Mouse (Mus musculus) heart, embryonic 14.5 days (tissue): ENCODE data around the gene Zfhx3. TPM values are rescaled to one million over a fixed set of nuclear protein-coding genes. Genes with fewer than 3 reads are reported as not detected.

ENCODE experiments used
- ATAC-seq: fragments of 200-750 bp; cut with Nextera tagmentation; 2 replicates; pipeline ENCODE4 v1.8.0; 2017; ENCODE audit warnings: low read depth, moderate TSS enrichment; ENCODE audit not compliant: insufficient number of reproducible peaks, insufficient read depth, low FRiP score
- H3K27ac ChIP-seq, 2 experiments: fragments of 200-500 bp in 1 of 2; fragments of 300-500 bp in 1 of 2; sonication (generic) in 1 of 2; replicated peaks in 1 of 2; 2 replicates each; pipeline ENCODE4 v1.5.1; 2012 to 2014; ENCODE audit warnings: low read depth in 2 of 2, low read length in 2 of 2, control low read depth in 1 of 2, mild to moderate bottlenecking in 1 of 2, mixed read lengths in 1 of 2; ENCODE audit not compliant: control insufficient read depth in 1 of 2, insufficient read depth in 1 of 2
- H3K27me3 ChIP-seq: fragments of 300-500 bp; sonication (generic); 2 replicates; pipeline ENCODE4 v1.6.1; 2014; ENCODE audit warnings: mild to moderate bottlenecking, low read length, control low read depth; ENCODE audit not compliant: control insufficient read depth, insufficient read depth
- H3K36me3 ChIP-seq: fragments of 300-500 bp; sonication (generic); 2 replicates; pipeline ENCODE4 v1.6.1; 2014; ENCODE audit warnings: mild to moderate bottlenecking, control low read depth, low read length, mixed read lengths; ENCODE audit not compliant: control insufficient read depth, insufficient read depth
- H3K4me1 ChIP-seq, 2 experiments: fragments of 200-500 bp in 1 of 2; fragments of 300-500 bp in 1 of 2; sonication (generic) in 1 of 2; 2 replicates each; pipeline ENCODE4 v1.6.1; 2012 to 2014; ENCODE audit warnings: low read length in 2 of 2, control low read depth in 1 of 2, mixed read lengths in 1 of 2; ENCODE audit not compliant: control insufficient read depth in 2 of 2, insufficient read depth in 2 of 2
- H3K4me2 ChIP-seq: fragments of 300-500 bp; sonication (generic); 2 replicates; pipeline ENCODE4 v1.6.1; 2014; ENCODE audit warnings: mild to moderate bottlenecking, low read length
- H3K4me3 ChIP-seq, 2 experiments: fragments of 200-500 bp in 1 of 2; fragments of 300-500 bp in 1 of 2; sonication (generic) in 1 of 2; 2 replicates each; pipeline ENCODE4 v1.5.1; 2012 to 2014; ENCODE audit warnings: low read length in 2 of 2, mild to moderate bottlenecking in 2 of 2, control low read depth in 1 of 2, low read depth in 1 of 2, moderate library complexity in 1 of 2; ENCODE audit not compliant: control insufficient read depth in 1 of 2, insufficient read depth in 1 of 2
- H3K9ac ChIP-seq: fragments of 300-500 bp; sonication (generic); 2 replicates; pipeline ENCODE4 v1.6.1; 2014; ENCODE audit warnings: mild to moderate bottlenecking, low read length
- H3K9me3 ChIP-seq: fragments of 300-500 bp; sonication (generic); 2 replicates; pipeline ENCODE4 v1.6.1; 2016; ENCODE audit warnings: low read length, control low read depth; ENCODE audit not compliant: control insufficient read depth
- WGBS: fragments of 180-500 bp; shearing (Covaris S2); extraction: QIAGEN DNeasy Blood & Tissue Kit; methylation state at CpG from one replicate; pipeline ENCODE4 v1.1.7; 2014; 5-methylcytosine and 5-hydroxymethylcytosine counted together
- polyA plus RNA-seq: library from polyadenylated mRNA; unstranded; fragments of >200 nt; fragmentation: Nextera tagmentation; extraction: Ambion mirVana; gene quantifications from 2 replicates; pipeline ENCODE4 v1.2.1, GENCODE M21; 2014

Gene Zfhx3
- polyA plus RNA-seq, 1 experiment from 2014 or later: 6.4 TPM

- peaks cover 14 to 30% of the 10 kb centered on the region in 2 experiments for H3K4me1 ChIP-seq
- WGBS: 90% methylated on average over 4 of the region's 4 CpGs
- H3K27me3 ChIP-seq: no peaks in the 10 kb centered on the region
- no peaks in the 10 kb centered on the region for H3K36me3 ChIP-seq
- no peak for ATAC-seq
- no peak overlapping the region for H3K27ac ChIP-seq
- no peaks in the 10 kb centered on the region for H3K9me3 ChIP-seq
- H3K4me2 ChIP-seq: no peak overlapping the region
- no peak overlapping the region for H3K4me3 ChIP-seq
- no peak overlapping the region for H3K9ac ChIP-seq
These were observed 881.6 kb downstream of the Zfhx3 start for GRCm38 (mm10) chr8:108824049-108824448.

- WGBS: 83% methylated on average over 4 of the region's 4 CpGs
- no peak for ATAC-seq
- H3K36me3 ChIP-seq: no peaks in the 10 kb centered on the region
- H3K9ac ChIP-seq: no peak overlapping the region
- H3K27ac ChIP-seq: no peak overlapping the region
- no peak overlapping the region for H3K4me2 ChIP-seq
- H3K4me3 ChIP-seq: no peak overlapping the region
- H3K9me3 ChIP-seq: no peaks in the 10 kb centered on the region
- H3K27me3 ChIP-seq: no peaks in the 10 kb centered on the region
- peaks cover 12 to 14% of the 10 kb centered on the region in 2 experiments for H3K4me1 ChIP-seq
These were observed 884.0 kb downstream of the Zfhx3 start for GRCm38 (mm10) chr8:108826414-108826813.

GRCm38 (mm10) chr8:108827428-108827827, 885.0 kb downstream of the Zfhx3 start:
- no peak overlapping the region for H3K4me2 ChIP-seq
- no peaks in the 10 kb centered on the region for H3K27me3 ChIP-seq
- no peak overlapping the region for H3K9ac ChIP-seq
- 72% methylated on average over 15 of the region's 15 CpGs for WGBS
- H3K27ac ChIP-seq: no peak overlapping the region
- no peak overlapping the region for H3K4me3 ChIP-seq
- H3K36me3 ChIP-seq: no peaks in the 10 kb centered on the region
- H3K4me1 ChIP-seq: peaks cover 10% of the 10 kb centered on the region in 2 experiments
- ATAC-seq: no peak
- H3K9me3 ChIP-seq: no peaks in the 10 kb centered on the region

DNA sequence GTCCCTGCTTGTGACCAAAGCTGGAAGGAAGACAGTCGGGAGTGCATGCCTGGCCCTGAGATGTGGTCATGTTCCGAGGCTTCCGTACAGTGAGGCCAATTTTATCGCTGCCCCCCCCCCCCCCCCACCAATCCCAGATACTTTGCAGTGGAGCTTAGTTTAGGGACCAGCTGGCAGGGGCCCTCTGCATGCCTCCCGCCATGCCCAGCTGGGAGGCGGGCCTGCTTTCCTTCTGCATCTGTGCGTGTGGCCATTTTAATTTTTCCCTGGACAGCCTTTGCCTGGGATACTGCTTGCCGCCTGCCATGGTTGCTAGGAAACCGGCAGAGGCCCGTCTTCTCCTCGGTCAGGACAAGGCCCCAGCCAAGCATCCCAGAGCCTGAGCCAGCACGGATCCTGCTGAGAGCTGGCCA, 886.9 kb downstream of the Zfhx3 start:
- WGBS: 43% methylated on average over 12 of the region's 12 CpGs
- no peak overlapping the region for H3K4me3 ChIP-seq
- ATAC-seq: peak; percentile 51; the same call in 1 of the 2 replicates
- H3K4me2 ChIP-seq: no peak overlapping the region
- H3K27me3 ChIP-seq: no peaks in the 10 kb centered on the region
- H3K4me1 ChIP-seq: peaks cover 3 to 6% of the 10 kb centered on the region in 2 experiments; a peak in 3 of 4 replicates
- no peaks in the 10 kb centered on the region for H3K9me3 ChIP-seq
- H3K27ac ChIP-seq: no peak overlapping the region
- H3K9ac ChIP-seq: no peak overlapping the region
- H3K36me3 ChIP-seq: no peaks in the 10 kb centered on the region

DNA sequence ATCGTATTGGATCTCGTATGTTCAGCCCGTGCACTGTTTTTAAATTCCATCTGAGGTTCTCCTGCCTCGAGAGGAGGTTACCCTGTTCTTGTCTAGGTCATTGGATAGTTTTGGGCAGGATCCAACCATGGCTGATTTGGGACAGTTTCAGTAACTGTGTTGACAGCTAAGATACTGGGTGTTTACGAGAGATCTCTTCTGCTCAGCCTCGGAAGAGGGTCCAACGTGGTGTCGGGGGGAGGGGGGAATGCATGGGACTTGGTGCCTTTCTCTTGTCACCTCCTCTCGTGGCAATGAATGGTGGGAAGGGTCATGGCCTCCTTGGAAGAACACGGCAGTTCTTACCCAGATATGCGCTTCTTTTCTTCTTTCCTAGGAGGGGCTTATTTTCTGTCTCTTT, 892.7 kb downstream of the Zfhx3 start:
- 71% methylated on average over 11 of the region's 11 CpGs for WGBS
- Histone ChIP-seq H3K9me3 (no peaks in the 10 kb centered on the region), H3K9ac (no peak overlapping the region), H3K4me3 (no peak overlapping the region), H3K4me2 (no peak overlapping the region), H3K27ac (no peak overlapping the region), H3K4me1 (no peaks in the 10 kb centered on the region), H3K36me3 (no peaks in the 10 kb centered on the region), H3K27me3 (no peaks in the 10 kb centered on the region)
- no peak for ATAC-seq

DNA sequence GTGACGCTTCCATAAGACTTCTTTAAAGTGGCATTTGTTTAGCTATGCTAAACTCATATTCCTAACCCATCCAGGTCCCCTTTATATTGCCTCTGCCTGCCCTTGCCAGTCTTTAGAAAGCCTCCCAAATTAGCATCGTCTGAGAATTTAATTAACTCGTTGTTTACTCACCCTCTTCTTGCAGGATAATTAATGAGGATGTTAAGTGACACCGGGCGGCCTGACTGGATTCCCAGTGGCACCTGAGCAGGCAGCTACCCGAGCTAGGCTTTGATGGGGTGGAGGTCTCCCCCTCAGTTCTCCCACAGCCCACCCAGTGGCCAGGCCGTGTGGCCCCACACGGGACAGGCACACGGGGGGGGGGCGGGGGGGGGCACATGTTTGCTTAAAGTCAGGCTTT, 895.3 kb downstream of the Zfhx3 start:
- Histone ChIP-seq H3K4me2 (no peak overlapping the region), H3K27ac (no peak overlapping the region), H3K9ac (no peak overlapping the region), H3K4me1 (no peaks in the 10 kb centered on the region), H3K27me3 (no peaks in the 10 kb centered on the region), H3K36me3 (no peaks in the 10 kb centered on the region), H3K9me3 (no peaks in the 10 kb centered on the region), H3K4me3 (no peak overlapping the region)
- no peak for ATAC-seq
- 46% methylated on average over 10 of the region's 10 CpGs for WGBS

DNA sequence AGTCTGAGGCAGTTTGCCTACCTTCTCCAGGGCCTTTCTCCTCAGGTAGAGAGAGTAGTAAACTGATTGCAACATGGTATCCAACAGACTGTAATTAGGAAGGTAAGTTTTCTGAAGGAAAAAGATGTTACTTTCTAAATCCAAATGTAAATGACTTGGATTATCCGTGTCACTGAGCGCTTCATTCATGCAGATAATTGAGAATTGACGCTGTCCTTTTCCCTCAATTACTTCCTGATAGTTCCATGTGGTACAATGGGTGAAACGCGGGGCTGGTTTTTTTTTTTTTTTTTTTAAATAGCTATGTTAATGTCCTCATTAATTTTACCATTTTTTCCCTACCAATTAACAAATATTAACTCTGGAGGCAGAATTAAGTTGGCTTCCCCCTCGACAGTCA, 896.3 kb downstream of the Zfhx3 start:
- H3K4me2 ChIP-seq: no peak overlapping the region
- WGBS: 92% methylated on average over 6 of the region's 6 CpGs
- no peak overlapping the region for H3K4me3 ChIP-seq
- no peaks in the 10 kb centered on the region for H3K27me3 ChIP-seq
- no peaks in the 10 kb centered on the region; a peak in 1 of 4 replicates for H3K4me1 ChIP-seq
- H3K27ac ChIP-seq: no peak overlapping the region
- no peak for ATAC-seq
- no peaks in the 10 kb centered on the region for H3K9me3 ChIP-seq
- no peaks in the 10 kb centered on the region for H3K36me3 ChIP-seq
- no peak overlapping the region for H3K9ac ChIP-seq

DNA sequence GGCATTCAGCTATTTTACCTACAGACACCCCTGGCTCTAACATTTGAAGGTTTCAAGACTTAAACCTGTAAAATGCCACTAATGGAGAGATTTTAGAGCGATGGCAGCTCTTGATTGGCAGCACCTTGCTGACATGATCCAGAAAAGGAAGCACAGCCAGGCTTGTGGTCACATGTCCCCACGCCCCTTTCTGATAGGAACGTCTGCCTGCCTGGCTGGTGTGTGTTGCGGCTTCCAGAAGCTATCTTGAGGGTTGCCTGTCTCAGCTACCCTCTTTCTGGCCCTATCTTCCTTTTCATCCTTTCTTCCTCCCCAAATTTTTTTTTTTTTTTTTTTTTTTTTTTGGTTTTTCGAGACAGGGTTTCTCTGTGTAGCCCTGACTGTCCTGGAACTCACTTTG, 899.9 kb downstream of the Zfhx3 start:
- no peak for ATAC-seq
- no peaks in the 10 kb centered on the region; a peak in 1 of 4 replicates for H3K4me1 ChIP-seq
- no peak overlapping the region for H3K27ac ChIP-seq
- 40% methylated on average over 4 of the region's 5 CpGs for WGBS
- no peak overlapping the region for H3K9ac ChIP-seq
- no peaks in the 10 kb centered on the region for H3K36me3 ChIP-seq
- H3K4me3 ChIP-seq: no peak overlapping the region
- H3K27me3 ChIP-seq: no peaks in the 10 kb centered on the region
- H3K9me3 ChIP-seq: no peaks in the 10 kb centered on the region
- no peak overlapping the region for H3K4me2 ChIP-seq
